Mouse (Mus musculus) embryonic stem cell, embryonic (primary cell): ENCODE data around the gene Nmral1.

Experiments used
- CTCF ChIA-PET, 4 experiments: fragments of 300-600 bp in 2 of 4; fragments of 350-600 bp in 2 of 4; sonication (Branson Sonifier 250); formaldehyde crosslinking; loops; one replicate each; lab custom pipeline; 2022; ENCODE audit warnings: inconsistent platforms in 2 of 4; lab: Charles Lee
- POLR2A ChIA-PET, 4 experiments: fragments of 300-600 bp in 2 of 4; fragments of 350-600 bp in 2 of 4; sonication (Branson Sonifier 250); formaldehyde crosslinking; loops; one replicate each; lab custom pipeline; 2022; ENCODE audit warnings: antibody characterized with exemption in 4 of 4, inconsistent platforms in 1 of 4; lab: Charles Lee

Gene Nmral1

DNA sequence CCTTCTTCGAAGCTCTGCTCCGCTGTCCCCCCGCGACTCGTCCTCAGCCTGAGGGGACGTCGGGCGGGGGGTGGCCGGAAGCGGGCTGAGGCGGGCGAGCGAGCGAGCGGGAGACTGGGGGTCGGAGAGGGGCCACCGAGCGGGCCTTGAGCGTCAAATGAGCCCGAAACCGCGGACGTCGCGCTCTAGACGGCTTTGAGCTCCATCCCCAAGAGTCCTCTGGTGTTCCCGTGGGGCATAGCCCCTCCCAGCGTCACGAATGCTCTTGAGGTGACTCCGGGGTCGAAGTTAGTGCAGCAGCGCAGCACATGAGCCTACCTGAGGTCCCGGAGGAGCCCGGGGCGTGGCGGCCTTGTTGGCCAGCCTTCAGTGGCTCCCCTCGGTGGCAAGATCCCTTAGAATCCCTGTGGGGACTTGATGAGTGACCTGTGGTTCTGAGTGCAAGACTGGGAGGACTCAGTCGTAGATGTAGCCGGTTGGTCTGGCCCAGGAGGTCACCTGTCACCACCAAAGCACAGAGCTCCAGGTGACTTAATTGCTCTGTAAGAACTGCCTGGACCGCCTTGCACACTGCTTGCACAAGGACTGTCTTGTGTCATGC, 7.5 kb upstream of the Nmral1 start:
- POLR2A ChIA-PET: interaction anchor here in 3 of 4 experiments (0.6 to 5.4 kb wide), 52 partner anchors 8 to 1343 kb away, joined by 3 to 31 read pairs (median 4); partner anchors contain the start of genes Cdip1 (in 3 of the 3), Ubald1 (in 3 of the 3), Coro7 (in 1 of the 3) and Pam16 (in 1 of the 3)
- CTCF ChIA-PET: interaction anchor here (0.6 to 1.6 kb wide), 7 partner anchors 8 to 327 kb away, joined by 3 to 4 read pairs (median 3); partner anchors contain the start of genes Cdip1 (in 1 of the 4) and Tfap4 (in 1 of the 4)

DNA sequence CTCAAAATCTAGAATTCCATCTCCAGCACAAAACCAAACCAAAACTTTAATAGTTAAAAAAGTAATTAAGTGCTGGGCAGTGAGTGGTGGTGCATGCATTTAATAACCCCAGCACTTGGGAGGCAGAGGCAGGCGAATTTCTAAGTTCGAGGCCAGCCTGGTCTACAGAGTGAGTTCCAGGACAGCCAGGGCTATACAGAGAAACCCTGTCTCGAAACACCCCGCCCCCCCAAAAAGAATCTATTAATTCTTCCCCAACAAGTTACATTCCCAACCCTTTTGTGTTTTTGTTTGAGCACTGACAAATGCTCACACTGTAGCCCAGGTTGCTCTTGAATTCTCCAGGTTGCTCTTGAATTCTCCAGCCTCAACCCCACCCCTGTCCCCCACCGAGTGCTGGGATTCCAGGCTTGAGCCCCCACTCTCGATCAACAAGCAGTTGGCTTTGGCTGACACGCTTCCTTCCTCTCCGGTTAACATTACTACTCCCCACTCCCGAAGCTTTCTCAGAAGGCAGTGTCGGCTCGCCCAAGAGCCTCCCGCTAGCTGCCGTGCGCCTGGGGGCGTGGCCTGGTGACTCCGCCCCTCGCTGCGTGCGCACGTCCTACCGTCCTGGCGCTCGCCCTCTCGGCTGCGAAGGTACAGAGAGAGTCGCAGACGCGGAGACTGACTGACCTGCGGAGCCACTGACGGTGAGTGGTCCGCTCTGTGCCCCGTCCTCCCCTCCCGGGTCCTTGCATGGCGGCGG, 6.8 kb upstream of the Nmral1 start, which contains the start of gene Hmox2:
Gene Hmox2, plus strand, starts transcription at position 582 of the 748 bp plus-strand sequence.
- CTCF ChIA-PET: interaction anchor here in 2 of 4 experiments (0.7 to 1.6 kb wide), 5 partner anchors 8 to 166 kb away, joined by 3 read pairs; partner anchors contain the start of genes Cdip1 (in 1 of the 2) and Tfap4 (in 1 of the 2)
- POLR2A ChIA-PET: interaction anchor here in 3 of 4 experiments (0.6 to 5.4 kb wide), 60 partner anchors 8 to 287 kb away, joined by 3 to 31 read pairs (median 4); partner anchors contain the start of genes Cdip1 (in 3 of the 3), Ubald1 (in 3 of the 3), Pam16 (in 2 of the 3) and Coro7 (in 1 of the 3)

DNA sequence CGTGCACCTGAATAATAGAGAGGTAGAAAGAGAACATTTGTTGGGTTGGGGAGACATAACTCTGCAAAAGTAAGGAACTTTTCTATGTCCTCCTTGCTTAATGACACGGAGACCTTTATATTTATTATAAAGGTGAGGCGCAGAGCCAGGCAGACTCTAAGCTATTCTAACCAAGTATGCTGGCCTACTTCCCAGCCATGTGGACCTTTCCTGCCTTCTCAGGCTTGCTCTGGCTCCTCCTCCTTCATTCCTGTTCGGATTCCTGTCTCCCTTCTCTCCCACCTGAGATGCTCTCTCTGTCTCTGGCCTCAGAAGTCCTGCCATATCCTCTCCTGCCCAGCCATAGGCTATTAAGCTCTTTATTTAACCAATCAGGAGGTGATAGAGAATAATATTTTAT, 6.1 kb upstream of the Nmral1 start:
- POLR2A ChIA-PET: interaction anchor here in 3 of 4 experiments (0.6 to 5.4 kb wide), 28 partner anchors 9 to 229 kb away, joined by 3 to 31 read pairs (median 6); partner anchors contain the start of genes Cdip1 (in 2 of the 3), Coro7 (in 1 of the 3), Pam16 (in 1 of the 3) and Tfap4 (in 1 of the 3)
- CTCF ChIA-PET: interaction anchor here in 1 of 4 experiments (1.6 kb wide), 1 partner anchor 137 kb away, joined by 3 read pairs; no protein-coding TSS in a partner anchor

- POLR2A ChIA-PET: interaction anchor here in 3 of 4 experiments (0.7 to 5.4 kb wide), 22 partner anchors 9 to 260 kb away, joined by 3 to 31 read pairs (median 5); partner anchors contain the start of genes Cdip1 (in 2 of the 3), Coro7 (in 2 of the 3) and Ubald1 (in 2 of the 3)
- CTCF ChIA-PET: interaction anchor here in 3 of 4 experiments (0.6 to 1.1 kb wide), 3 partner anchors 40 to 191 kb away, joined by 3 read pairs; no protein-coding TSS in a partner anchor
These were observed 3.7 kb upstream of the Nmral1 start for GRCm38 (mm10) chr16:4722915-4723209.

- ChIA-PET POLR2A (interaction anchor here in 3 of 4 experiments (0.7 to 5.4 kb wide), 22 partner anchors 10 to 259 kb away, joined by 3 to 31 read pairs (median 5); partner anchors contain the start of genes Cdip1 (in 2 of the 3), Coro7 (in 2 of the 3) and Ubald1 (in 2 of the 3)), CTCF (interaction anchor here in 2 of 4 experiments (0.6 to 1.1 kb wide), 2 partner anchors 41 to 192 kb away, joined by 3 read pairs; no protein-coding TSS in a partner anchor)
These were observed 3.2 kb upstream of the Nmral1 start for GRCm38 (mm10) chr16:4722128-4722914.

DNA sequence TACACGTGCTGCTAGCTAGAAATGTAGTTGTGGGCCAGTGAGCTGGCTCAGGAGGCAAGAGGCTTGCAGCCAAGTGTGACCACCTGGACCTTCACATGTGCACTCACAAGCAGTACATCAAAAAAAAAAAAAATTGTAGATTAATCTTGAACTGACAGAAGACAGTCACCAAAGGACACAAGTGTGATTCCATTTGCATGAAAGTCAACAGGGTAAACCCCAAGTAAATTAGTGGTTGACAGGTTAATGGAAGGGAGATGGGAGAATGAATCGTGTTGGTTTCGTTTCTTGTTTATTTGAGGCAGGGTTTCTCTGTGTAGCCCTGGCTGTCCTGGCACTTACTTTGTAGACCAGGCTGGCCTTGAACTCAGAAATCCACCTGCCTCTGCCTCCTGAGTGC, 1.3 kb downstream of the Nmral1 start:
- ChIA-PET POLR2A (interaction anchor here in 3 of 4 experiments (0.6 to 5.2 kb wide), 10 partner anchors 7 to 412 kb away, joined by 3 to 25 read pairs (median 3); partner anchors contain the start of genes Hmox2 (in 2 of the 3) and Ubald1 (in 1 of the 3)), CTCF (interaction anchor here in 2 of 4 experiments (0.6 to 1.4 kb wide), 2 partner anchors 51 to 498 kb away, joined by 3 read pairs; no protein-coding TSS in a partner anchor)

- CTCF ChIA-PET: no interaction called here
- POLR2A ChIA-PET: interaction anchor here in 3 of 4 experiments (1.1 to 5.2 kb wide), 9 partner anchors 8 to 28 kb away, joined by 3 to 25 read pairs (median 5); partner anchors contain the start of gene Hmox2 (in 3 of the 3)
These were observed 5.1 kb downstream of the Nmral1 start for GRCm38 (mm10) chr16:4713861-4714710.

- CTCF ChIA-PET: interaction anchor here in 1 of 4 experiments (0.5 kb wide), 1 partner anchor 559 kb away, joined by 4 read pairs; no protein-coding TSS in a partner anchor
- POLR2A ChIA-PET: interaction anchor here in 3 of 4 experiments (0.6 to 3.8 kb wide), 6 partner anchors 9 to 162 kb away, joined by 3 to 17 read pairs (median 3); partner anchors contain the start of gene Hmox2 (in 2 of the 3)
These were observed 8.0 kb downstream of the Nmral1 start for GRCm38 (mm10) chr16:4711173-4711572.

- CTCF ChIA-PET: interaction anchor here in 1 of 4 experiments (0.5 kb wide), 1 partner anchor 276 kb away, joined by 3 read pairs; no protein-coding TSS in a partner anchor
- POLR2A ChIA-PET: interaction anchor here in 2 of 4 experiments (0.8 to 5.1 kb wide), 15 partner anchors 9 to 196 kb away, joined by 3 to 23 read pairs (median 4); partner anchors contain the start of genes Hmox2 (in 2 of the 2), Coro7 (in 1 of the 2) and Ubald1 (in 1 of the 2)
These were observed 13.6 kb downstream of the Nmral1 start for GRCm38 (mm10) chr16:4705541-4705940.

GRCm38 (mm10) chr16:4702646-4703045, 16.5 kb downstream of the Nmral1 start:
- POLR2A ChIA-PET: interaction anchor here (0.6 to 5.1 kb wide), 22 partner anchors 9 to 747 kb away, joined by 3 to 23 read pairs (median 6); partner anchors contain the start of genes Hmox2 (in 3 of the 4), Ubald1 (in 2 of the 4), Cdip1 (in 1 of the 4) and Coro7 (in 1 of the 4)
- CTCF ChIA-PET: no interaction called here

DNA sequence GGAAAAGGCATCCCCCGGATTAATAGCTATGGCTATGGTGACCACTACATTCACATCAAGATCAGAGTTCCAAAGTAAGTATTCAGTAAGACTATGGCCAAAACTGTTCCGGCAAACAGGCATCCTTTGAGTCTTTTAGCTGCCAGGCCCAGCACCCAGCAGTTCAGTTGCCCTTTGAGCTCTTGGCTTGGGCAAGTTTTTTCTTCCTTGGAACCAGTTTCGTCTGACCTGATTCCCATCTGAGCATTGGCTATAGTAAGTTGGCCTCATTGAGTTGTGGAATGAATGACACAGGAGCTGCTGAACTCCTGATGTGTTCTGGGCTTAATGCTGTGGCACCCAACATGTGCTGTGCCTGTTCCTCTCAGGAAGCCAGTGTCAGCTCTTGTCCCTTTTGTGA, 17.9 kb downstream of the Nmral1 start:
- POLR2A ChIA-PET: interaction anchor here in 3 of 4 experiments (0.8 to 5.1 kb wide), 19 partner anchors 9 to 195 kb away, joined by 3 to 23 read pairs (median 5); partner anchors contain the start of genes Hmox2 (in 3 of the 3), Cdip1 (in 1 of the 3), Coro7 (in 1 of the 3) and Ubald1 (in 1 of the 3)

GRCm38 (mm10) chr16:4689371-4689770, 29.8 kb downstream of the Nmral1 start:
- CTCF ChIA-PET: interaction anchor here in 3 of 4 experiments (0.7 to 1.2 kb wide), 4 partner anchors 10 to 224 kb away, joined by 3 to 4 read pairs (median 4); partner anchors contain the start of gene Coro7 (in 1 of the 3)
- POLR2A ChIA-PET: interaction anchor here in 3 of 4 experiments (0.6 to 1.8 kb wide), 11 partner anchors 9 to 275 kb away, joined by 3 to 5 read pairs (median 4); partner anchors contain the start of genes Anks3 (in 1 of the 3), Coro7 (in 1 of the 3), Pam16 (in 1 of the 3) and Srl (in 1 of the 3)

More for the DNA sequence above, 17.9 kb downstream of the Nmral1 start:
- CTCF ChIA-PET: interaction anchor here in 2 of 4 experiments (0.7 to 1.1 kb wide), 5 partner anchors 12 to 213 kb away, joined by 3 to 6 read pairs (median 4); no protein-coding TSS in a partner anchor

DNA sequence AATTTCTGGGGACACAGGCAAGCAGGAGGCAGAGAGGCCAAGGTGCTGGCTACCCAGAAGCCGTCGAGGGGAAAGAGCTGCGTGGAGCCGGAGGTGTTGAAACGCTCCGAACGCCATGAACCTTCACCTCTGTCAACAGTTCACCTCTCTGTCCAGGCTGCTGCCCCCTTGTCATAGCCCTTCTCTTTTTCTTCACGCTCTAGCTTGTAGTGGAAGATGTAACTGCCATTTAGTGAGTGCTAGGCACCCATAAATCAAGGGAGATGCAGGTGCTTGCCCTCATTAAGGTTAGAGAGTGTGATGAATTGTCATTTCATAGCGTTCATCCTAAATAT, 34.7 kb downstream of the Nmral1 start:
- CTCF ChIA-PET: interaction anchor here in 2 of 4 experiments (0.5 to 0.9 kb wide), 3 partner anchors 17 to 359 kb away, joined by 3 to 4 read pairs (median 4); no protein-coding TSS in a partner anchor
- POLR2A ChIA-PET: interaction anchor here in 3 of 4 experiments (0.6 to 2.9 kb wide), 29 partner anchors 9 to 329 kb away, joined by 3 to 16 read pairs (median 3); partner anchors contain the start of genes Ubald1 (in 3 of the 3) and Rogdi (in 1 of the 3)

DNA sequence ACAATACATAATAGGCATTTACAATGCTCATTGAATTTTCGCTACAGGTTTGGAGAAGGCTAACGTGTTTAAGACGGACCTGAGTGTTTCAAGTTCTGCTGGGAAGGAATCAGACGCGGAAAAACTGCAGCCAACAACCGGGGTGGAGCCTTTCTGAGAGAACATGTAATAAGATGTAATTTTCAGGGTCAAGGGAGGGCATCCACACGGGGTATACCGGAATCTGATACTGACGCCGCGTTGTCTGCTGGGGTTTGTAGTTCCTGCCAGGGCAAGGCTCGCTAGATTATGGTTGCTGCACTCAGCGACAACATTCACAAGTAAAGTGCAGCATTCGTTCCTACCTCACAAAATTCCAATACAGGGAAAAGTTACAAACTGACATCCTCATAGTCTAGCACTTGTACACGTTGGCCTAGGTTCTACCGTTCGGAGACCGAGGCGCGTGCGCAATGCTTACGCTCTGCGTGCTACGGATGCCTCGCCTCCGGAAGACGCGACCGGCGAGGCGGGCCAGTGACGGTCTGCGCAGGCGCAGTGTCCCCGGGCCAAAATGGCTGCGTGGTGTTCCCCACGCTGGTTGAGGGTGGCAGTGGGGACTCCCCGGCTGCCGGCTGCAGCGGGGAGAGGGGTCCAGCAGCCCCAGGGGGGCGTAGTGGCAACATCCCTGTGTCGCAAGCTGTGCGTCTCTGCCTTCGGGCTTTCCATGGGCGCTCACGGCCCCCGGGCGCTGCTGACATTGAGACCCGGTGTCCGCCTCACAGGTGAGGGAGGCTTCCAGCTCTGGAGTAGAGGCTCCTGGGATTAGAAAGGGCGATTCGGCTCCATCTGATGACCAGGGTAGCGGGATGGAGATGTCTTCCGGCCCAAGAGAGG, 35.3 kb downstream of the Nmral1 start:
- ChIA-PET POLR2A (interaction anchor here in 3 of 4 experiments (0.6 to 2.9 kb wide), 32 partner anchors 8 to 329 kb away, joined by 3 to 16 read pairs (median 3); partner anchors contain the start of genes Ubald1 (in 3 of the 3) and Rogdi (in 1 of the 3)), CTCF (interaction anchor here in 2 of 4 experiments (0.5 to 0.9 kb wide), 3 partner anchors 17 to 359 kb away, joined by 3 to 4 read pairs (median 4); no protein-coding TSS in a partner anchor)
